Mouse (Mus musculus) liver, postnatal 0 days (tissue): Measurements from ENCODE around the gene Gm42878.

Experiments used
- CTCF ChIP-seq: sonication (generic); IDR thresholded peaks from 2 replicates; pipeline ENCODE4 v1.5.1; 2016; ENCODE audit warnings: antibody characterized with exemption, low read depth
- EP300 ChIP-seq: IDR thresholded peaks from 2 replicates; pipeline ENCODE4 v1.6.1; 2016; ENCODE audit warnings: antibody characterized with exemption, low read depth, mild to moderate bottlenecking

GRCm38 (mm10) chr5:121592816-121593407 is 47.6 kb upstream of the Gm42878 start:
- TF ChIP-seq CTCF, result no peak
- TF ChIP-seq EP300, result no peak
